Mouse (Mus musculus): ENCODE measurements around the gene Cd207. TPM values are rescaled to one million over a fixed set of nuclear protein-coding genes. Genes with fewer than 3 reads are reported as not detected.
"Not testable (repeated sequence)": the region's sequence is repeated elsewhere in the genome, so short reads cannot be mapped to it uniquely, and the experiment has no call there.

Gene Cd207
- polyA plus RNA-seq, 1 experiment from 2014 or later: not detected

DNA sequence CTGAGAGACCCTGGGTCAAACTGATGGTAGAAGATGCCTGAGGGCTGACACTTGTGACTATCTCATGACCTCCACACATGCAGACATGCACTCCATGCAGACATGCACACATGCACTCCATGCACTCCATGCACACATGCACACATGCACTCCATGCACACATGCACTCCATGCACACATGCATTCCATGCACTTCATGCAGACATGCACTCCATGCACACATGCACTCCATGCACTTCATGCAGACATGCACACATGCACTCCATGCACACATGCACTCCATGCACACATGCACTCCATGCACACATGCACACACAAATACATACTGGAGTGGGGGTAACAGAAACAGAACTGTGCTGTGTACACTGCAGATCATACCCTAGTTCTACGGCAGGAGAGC is 42.3 kb downstream of the Cd207 start:
- no peak for TF ChIP-seq CTCF (IDR thresholded peaks at IDR 0.05)
- TF ChIP-seq EP300 (IDR thresholded peaks at IDR 0.05): no peak
- no peaks in the 10 kb centered on the region for H3K9me3 ChIP-seq (ENCODE audit: low read length)
- 60% methylated on average over 1 of the region's 1 CpGs for WGBS
- no peaks in the 10 kb centered on the region for H3K27me3 ChIP-seq (replicated peaks; ENCODE audit: insufficient read depth, low read length)
- no peaks in the 10 kb centered on the region for H3K36me3 ChIP-seq (ENCODE audit: insufficient read depth, low read length)
- ATAC-seq (no peak), DNase-seq (ENCODE audit: low spot score) (no peak)
- H3K27ac ChIP-seq (ENCODE audit: low read length): no peak overlapping the region
- no peaks in the 10 kb centered on the region for H3K4me1 ChIP-seq (ENCODE audit: insufficient read depth, low read depth, low read length)
- no peak overlapping the region for H3K4me2 ChIP-seq (replicated peaks; ENCODE audit: low read depth, low read length)
- no peak overlapping the region for H3K4me3 ChIP-seq (ENCODE audit: low read depth, low read length)
- no peak overlapping the region for H3K9ac ChIP-seq (replicated peaks; ENCODE audit: low read depth)

DNA sequence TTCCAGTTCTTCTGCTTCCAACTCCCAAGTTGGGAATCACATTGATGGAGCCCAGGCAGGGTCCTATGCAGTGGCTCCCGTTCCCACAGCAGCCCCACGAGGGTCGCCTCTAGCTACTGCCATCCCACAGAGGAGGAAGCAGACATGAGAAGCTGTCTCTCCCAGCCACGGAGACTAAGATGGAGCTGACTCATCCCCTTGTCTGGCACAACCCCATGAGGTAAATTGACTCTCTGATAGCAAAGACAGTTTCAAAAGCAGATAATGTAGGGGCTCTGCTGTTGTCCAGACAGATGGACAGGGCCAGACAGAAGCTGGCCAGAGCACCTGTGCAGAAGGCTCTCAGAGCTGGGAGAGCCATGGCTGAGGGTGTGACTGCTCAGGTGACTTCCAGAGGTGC is 43.0 kb downstream of the Cd207 start:
- not testable (repeated sequence) for H3K4me1 ChIP-seq (ENCODE audit: insufficient read depth, low read depth, low read length); DNase-seq (ENCODE audit: low spot score); H3K27ac ChIP-seq (ENCODE audit: low read length); H3K4me2 ChIP-seq (replicated peaks; ENCODE audit: low read depth, low read length); H3K4me3 ChIP-seq (ENCODE audit: low read depth, low read length); H3K36me3 ChIP-seq (ENCODE audit: insufficient read depth, low read length); ATAC-seq; H3K9ac ChIP-seq (replicated peaks; ENCODE audit: low read depth); H3K27me3 ChIP-seq (replicated peaks; ENCODE audit: insufficient read depth, low read length); H3K9me3 ChIP-seq (ENCODE audit: low read length)
- 63% methylated on average over 4 of the region's 4 CpGs for WGBS

DNA sequence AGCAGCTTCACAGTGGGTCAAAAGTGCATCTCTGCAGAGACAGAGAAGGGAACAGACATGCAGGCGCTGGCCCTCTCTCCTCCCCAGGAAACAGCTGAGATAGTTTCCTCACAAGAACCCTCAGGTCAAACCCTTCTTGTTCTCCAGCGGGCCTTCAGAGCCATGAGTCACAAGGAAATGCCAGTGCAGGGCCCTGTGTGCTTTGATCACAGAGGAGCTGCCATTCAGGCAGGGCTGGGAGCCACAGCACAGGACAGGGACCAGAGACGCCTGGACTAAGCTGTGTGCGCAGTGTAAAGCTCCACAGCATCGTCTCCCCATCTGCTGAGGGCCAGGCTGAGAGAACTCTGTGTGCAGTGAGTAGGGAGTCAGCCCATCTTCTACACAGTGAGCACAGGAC is 43.6 kb downstream of the Cd207 start:
- not testable (repeated sequence) for H3K27me3 ChIP-seq (replicated peaks; ENCODE audit: insufficient read depth, low read length); H3K4me2 ChIP-seq (replicated peaks; ENCODE audit: low read depth, low read length); DNase-seq (ENCODE audit: low spot score); H3K36me3 ChIP-seq (ENCODE audit: insufficient read depth, low read length); H3K4me1 ChIP-seq (ENCODE audit: insufficient read depth, low read depth, low read length); H3K27ac ChIP-seq (ENCODE audit: low read length); H3K9ac ChIP-seq (replicated peaks; ENCODE audit: low read depth); H3K9me3 ChIP-seq (ENCODE audit: low read length); H3K4me3 ChIP-seq (ENCODE audit: low read depth, low read length)
- 31% methylated on average over 5 of the region's 5 CpGs for WGBS
- ATAC-seq: peak; percentile 48

DNA sequence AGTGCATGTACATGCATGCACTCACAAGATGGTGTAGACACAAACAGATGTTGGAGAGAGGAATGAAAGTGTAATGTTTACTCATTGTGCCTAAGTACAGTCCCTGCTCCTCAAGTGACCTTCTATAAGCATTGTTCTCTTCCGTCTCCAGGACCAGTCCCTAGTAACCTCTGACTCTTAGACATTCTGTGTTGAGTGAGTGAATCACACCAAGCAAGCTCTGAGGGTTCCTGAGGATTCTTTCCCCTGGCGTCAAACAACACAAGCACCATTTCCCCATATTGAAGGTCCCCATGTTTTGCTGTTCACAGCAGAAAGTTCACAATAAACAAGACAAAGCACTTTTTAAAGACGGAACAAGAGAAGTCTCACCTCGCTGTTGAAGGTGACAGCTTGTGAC is 45.8 kb downstream of the Cd207 start:
- Histone ChIP-seq H3K9ac (replicated peaks; ENCODE audit: low read depth) (no peak overlapping the region), H3K9me3 (ENCODE audit: low read length) (no peaks in the 10 kb centered on the region), H3K27me3 (replicated peaks; ENCODE audit: insufficient read depth, low read length) (no peaks in the 10 kb centered on the region; the same call in 1 of the 2 replicates), H3K4me2 (replicated peaks; ENCODE audit: low read depth, low read length) (no peak overlapping the region), H3K27ac (ENCODE audit: low read length) (no peak overlapping the region), H3K36me3 (ENCODE audit: insufficient read depth, low read length) (no peaks in the 10 kb centered on the region), H3K4me3 (ENCODE audit: low read depth, low read length) (no peak overlapping the region), H3K4me1 (ENCODE audit: insufficient read depth, low read depth, low read length) (no peaks in the 10 kb centered on the region)
- WGBS: 52% methylated on average over 4 of the region's 4 CpGs
- TF ChIP-seq EP300 (IDR thresholded peaks at IDR 0.05): no peak
- no peak for TF ChIP-seq CTCF (IDR thresholded peaks at IDR 0.05)
- DNase-seq (ENCODE audit: low spot score) (no peak), ATAC-seq (peak; percentile 49)

DNA sequence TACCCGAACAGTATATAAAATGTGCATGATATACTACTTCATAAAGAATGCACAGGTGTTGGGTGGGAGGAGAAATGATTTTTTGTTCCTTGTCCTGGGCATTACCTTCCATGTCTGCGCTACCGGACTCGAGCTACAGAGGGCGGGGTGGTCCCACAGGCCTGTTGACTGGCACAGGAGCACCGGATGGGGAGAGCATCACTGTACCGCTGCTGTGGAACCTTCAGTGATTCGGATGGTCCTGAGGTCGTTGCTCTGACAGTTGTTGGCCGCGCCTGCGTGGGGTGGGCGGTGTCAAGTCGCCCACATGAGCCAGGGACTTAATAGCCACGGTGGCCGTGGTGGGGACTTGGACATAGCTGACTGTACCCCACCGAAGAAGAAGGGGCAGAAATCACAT is 50.9 kb downstream of the Cd207 start:
- no peak for TF ChIP-seq EP300 (IDR thresholded peaks at IDR 0.05)
- peak; percentile 26 for TF ChIP-seq CTCF (IDR thresholded peaks at IDR 0.05)
- DNase-seq (ENCODE audit: low spot score): no peak

More for the DNA sequence above, 50.9 kb downstream of the Cd207 start:
- WGBS: 55% methylated on average over 17 of the region's 17 CpGs
- no peak overlapping the region for H3K27ac ChIP-seq (ENCODE audit: low read length)
- no peak overlapping the region for H3K9ac ChIP-seq (replicated peaks; ENCODE audit: low read depth)
- no peak overlapping the region for H3K4me2 ChIP-seq (replicated peaks; ENCODE audit: low read depth, low read length)
- H3K36me3 ChIP-seq (ENCODE audit: insufficient read depth, low read length): no peaks in the 10 kb centered on the region
- H3K9me3 ChIP-seq (ENCODE audit: low read length): no peaks in the 10 kb centered on the region
- H3K4me1 ChIP-seq (ENCODE audit: insufficient read depth, low read depth, low read length): no peaks in the 10 kb centered on the region
- no peaks in the 10 kb centered on the region; the same call in 1 of the 2 replicates for H3K27me3 ChIP-seq (replicated peaks; ENCODE audit: insufficient read depth, low read length)
- ATAC-seq: no peak
- no peak overlapping the region for H3K4me3 ChIP-seq (ENCODE audit: low read depth, low read length)

Other genes with a start within 250 kb of the Cd207 start
- gene Tet3, start 218.8 kb downstream of the Cd207 start, polyA plus RNA-seq (2015; fragmentation: Nextera tagmentation; extraction: Ambion mirVana): 30.0 and 30.5 TPM in 2 replicates
- 71.8 and 75.3 TPM in 2 replicates for gene Dguok, start 170.9 kb downstream of the Cd207 start, polyA plus RNA-seq (2015; fragmentation: Nextera tagmentation; extraction: Ambion mirVana)
- gene Actg2, start 141.6 kb downstream of the Cd207 start, polyA plus RNA-seq (2015; fragmentation: Nextera tagmentation; extraction: Ambion mirVana): 107 and 121 TPM in 2 replicates
- gene Stambp, start 105.1 kb downstream of the Cd207 start, polyA plus RNA-seq (2015; fragmentation: Nextera tagmentation; extraction: Ambion mirVana): 30.7 TPM in 2 replicates
- not detected in 2 replicates for gene Clec4f, start 21.7 kb downstream of the Cd207 start, polyA plus RNA-seq (2015; fragmentation: Nextera tagmentation; extraction: Ambion mirVana)
- gene Vax2, start 33.4 kb upstream of the Cd207 start, polyA plus RNA-seq (2015; fragmentation: Nextera tagmentation; extraction: Ambion mirVana): not detected in 2 replicates
- gene Atp6v1b1, start 65.1 kb upstream of the Cd207 start, polyA plus RNA-seq (2015; fragmentation: Nextera tagmentation; extraction: Ambion mirVana): 0.56 and 0.64 TPM in 2 replicates
- gene Ankrd53, start 84.8 kb upstream of the Cd207 start, polyA plus RNA-seq (2015; fragmentation: Nextera tagmentation; extraction: Ambion mirVana): 0.12 TPM in 1 of 2 replicates, not detected in the other
- gene Tex261, start 98.0 kb upstream of the Cd207 start, polyA plus RNA-seq (2015; fragmentation: Nextera tagmentation; extraction: Ambion mirVana): 89.8 and 101 TPM in 2 replicates
- 69.4 and 79.9 TPM in 2 replicates for gene Nagk, start 117.1 kb upstream of the Cd207 start, polyA plus RNA-seq (2015; fragmentation: Nextera tagmentation; extraction: Ambion mirVana)
- gene Paip2b, start 153.9 kb upstream of the Cd207 start, polyA plus RNA-seq (2015; fragmentation: Nextera tagmentation; extraction: Ambion mirVana): 8.6 and 8.8 TPM in 2 replicates
- 26.9 and 34.8 TPM in 2 replicates for gene Zfp638, start 189.3 kb upstream of the Cd207 start, polyA plus RNA-seq (2015; fragmentation: Nextera tagmentation; extraction: Ambion mirVana)